Mouse (Mus musculus): Measurements from ENCODE around the gene Rad9b. TPM values are rescaled to one million over a fixed set of nuclear protein-coding genes. Genes with fewer than 3 reads are reported as not detected.

Gene Rad9b
- total and polyA plus RNA-seq, 3 experiments: 9.0 to 10.4 (median 10.3) TPM

DNA sequence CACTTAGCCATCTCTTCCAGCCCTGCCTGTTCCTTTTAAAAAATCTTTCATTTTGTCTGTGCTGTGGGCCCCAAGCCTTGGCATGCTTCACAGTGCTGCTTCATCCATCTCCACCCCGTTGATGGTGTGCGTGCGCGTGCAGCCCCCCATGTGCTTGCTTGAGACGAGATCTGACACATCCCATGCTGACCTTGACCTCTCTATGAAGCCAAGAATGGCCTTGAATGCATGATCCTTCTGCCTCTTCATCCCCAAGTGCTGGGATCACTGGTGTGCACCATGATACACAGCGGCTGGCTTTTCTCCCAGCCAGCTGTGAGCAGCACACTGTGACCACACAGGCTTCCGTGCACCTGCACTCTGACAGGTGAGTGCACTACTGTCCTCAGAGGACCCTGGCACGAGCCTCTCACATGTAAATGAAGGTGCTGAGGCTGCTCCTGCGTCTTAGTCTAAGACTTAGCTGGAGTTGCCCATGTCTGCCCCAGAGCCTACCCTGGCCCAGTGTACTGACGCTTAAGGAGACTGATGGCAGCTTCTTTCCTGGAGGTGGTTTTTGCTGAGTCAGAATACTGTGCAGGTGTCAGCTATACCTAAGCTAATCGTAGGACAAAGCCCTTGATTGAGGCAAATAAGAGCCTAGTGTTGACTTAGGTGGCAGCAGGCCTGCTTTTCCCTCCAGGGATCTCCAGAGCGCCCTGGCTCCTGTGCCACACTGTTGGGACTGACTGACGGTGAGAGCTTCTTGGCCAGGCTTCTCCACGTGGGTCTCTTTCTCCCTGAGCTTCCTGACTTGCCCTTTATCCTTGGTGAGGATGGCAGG lies 58.7 kb downstream of the Rad9b start:
- TF ChIP-seq BHLHE40 (IDR thresholded peaks at IDR 0.05; ENCODE audit: low read depth, low read length): 0 out of 2 replicates have a peak, but pooled peaks have one; percentile 40
- peak; percentile 56; the same call in 1 of the 2 replicates for TF ChIP-seq MAFK (IDR thresholded peaks at IDR 0.05; ENCODE audit: insufficient replicate concordance, low read length)
- no peak for TF ChIP-seq JUN (IDR thresholded peaks at IDR 0.05; ENCODE audit: insufficient read depth, low read depth, low read length)
- H3K9ac ChIP-seq (ENCODE audit: insufficient read depth, low read depth): no peak overlapping the region
- no peak overlapping the region for H3K4me3 ChIP-seq (replicated peaks in 1 of 3; ENCODE audit: low read depth in 2 of 3, low read length in 2 of 3, poor library complexity in 1 of 3)
- peaks cover 17 to 77% of the 10 kb centered on the region in 2 experiments for H3K36me3 ChIP-seq (replicated peaks in 1 of 2; ENCODE audit: control insufficient read depth in 1 of 2, insufficient read depth in 1 of 2, low read length in 1 of 2)
- H3K27me3 ChIP-seq (replicated peaks): no peaks in the 10 kb centered on the region
- peaks cover 69% of the 10 kb centered on the region for H3K79me2 ChIP-seq (replicated peaks; ENCODE audit: control insufficient read depth, extremely low read depth, insufficient read depth, poor library complexity, severe bottlenecking)
- H3K4me2 ChIP-seq (ENCODE audit: insufficient read depth, low read depth, poor library complexity, severe bottlenecking): no peak overlapping the region
- no peak overlapping the region for H3K27ac ChIP-seq (ENCODE audit: insufficient read depth, low read depth)
- H3K4me1 ChIP-seq (ENCODE audit: control insufficient read depth in 1 of 2, insufficient read depth in 2 of 2): peaks cover 11 to 50% of the 10 kb centered on the region in 2 experiments
- dilution Hi-C loops (cut with MboI; ENCODE audit: extremely low pct_ligation_motif_present, extremely low pct_unique_long_range_greater_than_20kb, low sequenced_read_pairs): no loop called here
- no peak for DNase-seq (ENCODE audit: extremely low read depth)
- in situ Hi-C loops (cut with MboI; ENCODE audit: low pct_ligation_motif_present, low pct_unique_long_range_greater_than_20kb, low sequenced_read_pairs): no loop called here
- H3K9me3 ChIP-seq (replicated peaks; ENCODE audit: low read length): peaks cover 2% of the 10 kb centered on the region

GRCm38 (mm10) chr5:122294219-122294735 lies 59.8 kb downstream of the Rad9b start:
- H3K9me3 ChIP-seq (replicated peaks; ENCODE audit: low read length): no peaks in the 10 kb centered on the region
- no peak overlapping the region for H3K27ac ChIP-seq (ENCODE audit: insufficient read depth, low read depth)

DNA sequence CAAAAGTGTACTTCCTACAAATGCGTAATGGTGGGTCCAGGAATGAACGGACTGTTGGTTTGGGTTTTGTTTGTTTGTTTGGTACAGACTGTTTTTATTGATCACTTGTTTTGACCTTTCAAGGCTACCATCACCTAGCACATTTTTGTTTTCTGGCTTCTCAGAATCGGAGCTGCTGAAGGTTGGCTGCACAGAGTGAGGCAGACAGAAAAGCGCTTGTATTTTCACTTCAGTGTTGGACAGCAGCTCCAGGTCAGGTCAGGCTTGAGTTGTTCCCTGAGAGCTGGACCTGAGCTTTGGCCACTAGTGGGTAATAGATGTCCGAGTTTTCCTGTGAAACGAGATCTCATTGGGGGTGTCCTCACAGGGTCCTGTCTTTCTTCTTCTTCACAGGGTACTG lies 60.9 kb downstream of the Rad9b start:
- Histone ChIP-seq H3K9me3 (replicated peaks; ENCODE audit: low read length) (no peaks in the 10 kb centered on the region), H3K27me3 (replicated peaks) (no peaks in the 10 kb centered on the region), H3K36me3 (replicated peaks in 1 of 2; ENCODE audit: control insufficient read depth in 1 of 2, insufficient read depth in 1 of 2, low read length in 1 of 2) (peaks cover 13 to 74% of the 10 kb centered on the region in 2 experiments), H3K9ac (ENCODE audit: insufficient read depth, low read depth) (no peak overlapping the region), H3K79me2 (replicated peaks; ENCODE audit: control insufficient read depth, extremely low read depth, insufficient read depth, poor library complexity, severe bottlenecking) (peaks cover 78% of the 10 kb centered on the region), H3K4me1 (ENCODE audit: control insufficient read depth in 1 of 2, insufficient read depth in 2 of 2) (peaks cover 17 to 61% of the 10 kb centered on the region in 2 experiments), H3K4me3 (replicated peaks in 1 of 3; ENCODE audit: low read depth in 2 of 3, low read length in 2 of 3, poor library complexity in 1 of 3) (no peak overlapping the region), H3K27ac (ENCODE audit: insufficient read depth, low read depth) (no peak overlapping the region), H3K4me2 (ENCODE audit: insufficient read depth, low read depth, poor library complexity, severe bottlenecking) (no peak overlapping the region)
- in situ Hi-C loops (cut with MboI; ENCODE audit: low pct_ligation_motif_present, low pct_unique_long_range_greater_than_20kb, low sequenced_read_pairs) (no loop called here), dilution Hi-C loops (cut with MboI; ENCODE audit: extremely low pct_ligation_motif_present, extremely low pct_unique_long_range_greater_than_20kb, low sequenced_read_pairs) (no loop called here)
- DNase-seq (ENCODE audit: extremely low read depth): no peak
- TF ChIP-seq IRF4 (IDR thresholded peaks at IDR 0.05; ENCODE audit: low read depth, low read length) (no peak), ZKSCAN1 (IDR thresholded peaks at IDR 0.05; ENCODE audit: borderline replicate concordance, low read depth, low read length) (no peak), RCOR1 (conservative IDR thresholded peaks at IDR 0.05; ENCODE audit: low read depth, low read length) (no peak), ETS1 (conservative IDR thresholded peaks at IDR 0.05; ENCODE audit: low read depth, low read length) (no peak), ZC3H11A (IDR thresholded peaks at IDR 0.05; ENCODE audit: low read depth, low read length) (no peak), EP300 (IDR thresholded peaks at IDR 0.05; ENCODE audit: low read length) (no peak), CHD2 (IDR thresholded peaks at IDR 0.05; ENCODE audit: low read length) (no peak), GABPA (IDR thresholded peaks at IDR 0.05; ENCODE audit: insufficient replicate concordance, low read depth, low read length) (no peak), NELFE (IDR thresholded peaks at IDR 0.05; ENCODE audit: low read depth, low read length) (no peak), MXI1 (IDR thresholded peaks at IDR 0.05; ENCODE audit: low read depth, low read length) (no peak), UBTF (IDR thresholded peaks at IDR 0.05; ENCODE audit: low read depth, low read length) (no peak)

More at GRCm38 (mm10) chr5:122294219-122294735, 59.8 kb downstream of the Rad9b start:
- no peak overlapping the region for H3K4me2 ChIP-seq (ENCODE audit: insufficient read depth, low read depth, poor library complexity, severe bottlenecking)
- H3K4me1 ChIP-seq (ENCODE audit: control insufficient read depth in 1 of 2, insufficient read depth in 2 of 2): peaks cover 11 to 50% of the 10 kb centered on the region in 2 experiments
- H3K9ac ChIP-seq (ENCODE audit: insufficient read depth, low read depth): no peak overlapping the region
- dilution Hi-C loops (cut with MboI; ENCODE audit: extremely low pct_ligation_motif_present, extremely low pct_unique_long_range_greater_than_20kb, low sequenced_read_pairs): no loop called here
- H3K27me3 ChIP-seq (replicated peaks): no peaks in the 10 kb centered on the region
- in situ Hi-C loops (cut with MboI; ENCODE audit: low pct_ligation_motif_present, low pct_unique_long_range_greater_than_20kb, low sequenced_read_pairs): no loop called here
- no peak for DNase-seq (ENCODE audit: extremely low read depth)
- no peak for TF ChIP-seq RCOR1 (conservative IDR thresholded peaks at IDR 0.05; ENCODE audit: low read depth, low read length)
- TF ChIP-seq TBP (conservative IDR thresholded peaks at IDR 0.05; ENCODE audit: low read depth, low read length): no peak
- no peak for TF ChIP-seq SIN3A (IDR thresholded peaks at IDR 0.05; ENCODE audit: low read length)
- no peak for TF ChIP-seq MAFK (IDR thresholded peaks at IDR 0.05; ENCODE audit: insufficient replicate concordance, low read length)
- TF ChIP-seq ZKSCAN1 (IDR thresholded peaks at IDR 0.05; ENCODE audit: borderline replicate concordance, low read depth, low read length): no peak
- TF ChIP-seq ZMIZ1 (IDR thresholded peaks at IDR 0.05; ENCODE audit: low read depth, low read length): no peak
- TF ChIP-seq MYC (IDR thresholded peaks at IDR 0.05; ENCODE audit: low read depth, low read length): no peak
- no peak for TF ChIP-seq POLR2A (IDR thresholded peaks at IDR 0.05; ENCODE audit: low read depth, low read length)
- no peak for TF ChIP-seq GABPA (IDR thresholded peaks at IDR 0.05; ENCODE audit: insufficient replicate concordance, low read depth, low read length)
- no peak for TF ChIP-seq MAZ (IDR thresholded peaks at IDR 0.05; ENCODE audit: low read depth, low read length)
- TF ChIP-seq NELFE (IDR thresholded peaks at IDR 0.05; ENCODE audit: low read depth, low read length): no peak
- no peak for TF ChIP-seq TCF12 (IDR thresholded peaks at IDR 0.05; ENCODE audit: low read depth, low read length)
- TF ChIP-seq ZC3H11A (IDR thresholded peaks at IDR 0.05; ENCODE audit: low read depth, low read length): no peak
- TF ChIP-seq NRF1 (IDR thresholded peaks at IDR 0.05; ENCODE audit: low read depth, low read length): no peak
- H3K36me3 ChIP-seq (replicated peaks in 1 of 2; ENCODE audit: control insufficient read depth in 1 of 2, insufficient read depth in 1 of 2, low read length in 1 of 2): peaks cover 13 to 75% of the 10 kb centered on the region in 2 experiments
- no peak overlapping the region for H3K4me3 ChIP-seq (replicated peaks in 1 of 3; ENCODE audit: low read depth in 2 of 3, low read length in 2 of 3, poor library complexity in 1 of 3)
- peaks cover 72% of the 10 kb centered on the region for H3K79me2 ChIP-seq (replicated peaks; ENCODE audit: control insufficient read depth, extremely low read depth, insufficient read depth, poor library complexity, severe bottlenecking)
